ENCODE assay signal across 22 mouse cellular contexts in the genomic region with DNA sequence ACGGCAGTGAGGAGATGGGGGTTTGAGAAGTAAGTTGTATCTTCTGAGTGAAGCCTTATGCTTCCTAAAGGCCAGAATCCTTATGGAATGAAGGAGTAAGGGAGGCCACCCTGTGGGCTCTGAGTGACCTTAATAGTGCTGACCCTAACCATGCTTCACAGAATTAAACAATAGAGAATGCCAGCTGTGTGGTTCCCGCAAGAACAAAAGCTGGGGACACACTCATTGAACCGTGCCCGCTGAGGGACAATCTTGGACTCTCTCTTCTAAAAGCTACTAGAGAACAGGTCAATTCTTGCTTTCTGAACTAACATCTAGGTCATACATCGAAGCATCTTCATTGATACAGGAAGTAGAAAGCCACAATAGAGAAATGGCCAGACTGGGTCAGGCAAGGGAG.
DNase-seq lines count a peak whose midpoint lies in the region; ATAC-seq lines count a peak whose summit lies in the region.
"Had no signal": no experiment of that assay in that cellular context is flagged by ENCODE, and none has a peak within 500 bp of the region (broad histone marks: within the 10 kb centered on the region; RNA-seq: fewer than 3 reads in every experiment).

No protein-coding gene starts in this region.

- ATAC-seq in midbrain, embryonic 11.5 days (ENCODE audit: low FRiP score), result no peak
- no peak for ATAC-seq in midbrain, embryonic 15.5 days (replicated peaks)
- ATAC-seq: forebrain, embryonic 13.5 days; hindbrain, embryonic 16.5 days; intestine, embryonic 15.5 days had no signal

- H3K36me3 ChIP-seq in heart, embryonic 10.5 days, result no peaks in the 10 kb centered on the region
- H3K36me3 ChIP-seq in midbrain, embryonic 11.5 days (ENCODE audit: control insufficient read depth, insufficient read depth, low read length), result no peaks in the 10 kb centered on the region
- no peaks in the 10 kb centered on the region for H3K36me3 ChIP-seq in midbrain, embryonic 15.5 days (replicated peaks)
- H3K36me3 ChIP-seq: heart, embryonic 15.5 days; intestine, embryonic 15.5 days; limb, embryonic 13.5 days; lung, embryonic 15.5 days; midbrain, embryonic 12.5 days; stomach, embryonic 15.5 days had no signal

- DNase-seq in heart, embryonic 10.5 days (ENCODE audit: low spot score), result no peak
- no peak for DNase-seq in heart, adult 11 months
- no peak for DNase-seq in midbrain, embryonic 11.5 days (ENCODE audit: low spot score, missing footprints)
- peak; percentile 33 for DNase-seq in embryo, embryonic 9.5 days (ENCODE audit: extremely low spot score)
- no peak for DNase-seq in right cerebral cortex, postnatal 10 days (ENCODE audit: low spot score in 2 of 2)
- DNase-seq: adrenal gland, adult 8-10 months; B cell, adult 2 months; cerebellum, adult 8-10 months; cerebellum, postnatal 25 days; gastrocnemius, postnatal 25 days; right cerebral cortex, postnatal 14 days had no signal

- no peak overlapping the region for H3K4me2 ChIP-seq in midbrain, embryonic 11.5 days
- no peak overlapping the region for H3K4me2 ChIP-seq in midbrain, embryonic 15.5 days
- H3K4me2 ChIP-seq: forebrain, embryonic 13.5 days; heart, embryonic 15.5 days; intestine, embryonic 15.5 days; limb, embryonic 13.5 days; liver, embryonic 11.5 days; lung, embryonic 15.5 days; midbrain, embryonic 12.5 days; stomach, embryonic 15.5 days had no signal

- peak overlapping the region; percentile 42; the same call in 1 of the 2 replicates for H3K27ac ChIP-seq in heart, embryonic 10.5 days
- H3K27ac ChIP-seq in midbrain, embryonic 11.5 days (ENCODE audit: low read depth, low read length), result peak overlapping the region; percentile 20; the same call in 1 of the 2 replicates
- H3K27ac ChIP-seq in midbrain, embryonic 15.5 days, result no peak overlapping the region
- H3K27ac ChIP-seq: forebrain, embryonic 13.5 days; heart, embryonic 15.5 days; intestine, embryonic 15.5 days; limb, embryonic 13.5 days; lung, embryonic 15.5 days; midbrain, embryonic 12.5 days; stomach, embryonic 15.5 days had no signal

- peak overlapping the region; percentile 44 for H3K9ac ChIP-seq in midbrain, embryonic 11.5 days (ENCODE audit: low read length)
- H3K9ac ChIP-seq in midbrain, embryonic 15.5 days, result no peak overlapping the region
- H3K9ac ChIP-seq: forebrain, embryonic 13.5 days; heart, embryonic 15.5 days; intestine, embryonic 15.5 days; limb, embryonic 13.5 days; lung, embryonic 15.5 days; midbrain, embryonic 12.5 days; stomach, embryonic 15.5 days had no signal

- H3K27me3 ChIP-seq in heart, embryonic 10.5 days (ENCODE audit: insufficient read depth, poor library complexity, severe bottlenecking), result no peaks in the 10 kb centered on the region
- no peaks in the 10 kb centered on the region for H3K27me3 ChIP-seq in midbrain, embryonic 11.5 days (ENCODE audit: control insufficient read depth, insufficient read depth, low read length)
- no peaks in the 10 kb centered on the region for H3K27me3 ChIP-seq in midbrain, embryonic 15.5 days (replicated peaks)
- H3K27me3 ChIP-seq: forebrain, embryonic 13.5 days; heart, embryonic 15.5 days; intestine, embryonic 15.5 days; limb, embryonic 13.5 days; lung, embryonic 15.5 days; stomach, embryonic 15.5 days had no signal

- H3K4me1 ChIP-seq in heart, embryonic 10.5 days, result peaks cover 51% of the 10 kb centered on the region
- H3K4me1 ChIP-seq in midbrain, embryonic 11.5 days (ENCODE audit: control insufficient read depth, insufficient read depth, low read length), result peaks cover 32% of the 10 kb centered on the region
- peaks cover 18% of the 10 kb centered on the region for H3K4me1 ChIP-seq in midbrain, embryonic 15.5 days
- H3K4me1 ChIP-seq: intestine, embryonic 15.5 days had no signal

- WGBS in heart, embryonic 10.5 days, result 86% methylated on average over 5 of the region's 5 CpGs
- WGBS in midbrain, embryonic 11.5 days, result 24% methylated on average over 5 of the region's 5 CpGs
- 34% methylated on average over 5 of the region's 5 CpGs for WGBS in midbrain, embryonic 15.5 days

- H3K9me3 ChIP-seq in heart, embryonic 10.5 days, result no peaks in the 10 kb centered on the region
- no peaks in the 10 kb centered on the region for H3K9me3 ChIP-seq in midbrain, embryonic 11.5 days (ENCODE audit: control insufficient read depth, low read length)
- H3K9me3 ChIP-seq in midbrain, embryonic 15.5 days, result no peaks in the 10 kb centered on the region
- H3K9me3 ChIP-seq: forebrain, embryonic 13.5 days; heart, embryonic 15.5 days; intestine, embryonic 15.5 days; limb, embryonic 13.5 days; lung, embryonic 15.5 days; midbrain, embryonic 12.5 days; stomach, embryonic 15.5 days had no signal

- H3K4me3 ChIP-seq in heart, embryonic 10.5 days, result no peak overlapping the region
- H3K4me3 ChIP-seq in midbrain, embryonic 11.5 days (ENCODE audit: low read depth, low read length), result no peak overlapping the region
- H3K4me3 ChIP-seq in midbrain, embryonic 15.5 days, result no peak overlapping the region
- H3K4me3 ChIP-seq: erythroblast, embryonic 14.5 days; forebrain, embryonic 13.5 days; heart, embryonic 15.5 days; intestine, embryonic 15.5 days; limb, embryonic 13.5 days; lung, embryonic 15.5 days; midbrain, embryonic 12.5 days; stomach, embryonic 15.5 days had no signal
